Mouse (Mus musculus): ENCODE measurements around the gene B230219D22Rik. TPM values are rescaled to one million over a fixed set of nuclear protein-coding genes. Genes with fewer than 3 reads are reported as not detected.

B230219D22Rik gene
- polyA plus RNA-seq (2015; fragmentation: Nextera tagmentation; extraction: Ambion mirVana): 40.7 and 41.2 TPM in 2 replicates

GRCm38 (mm10) chr13:55692535-55693242, at the start of gene B230219D22Rik:
Gene B230219D22Rik, plus strand, starts transcription at chr13:55693124.
- peak; percentile 98 for ATAC-seq (replicated peaks; ENCODE audit: low FRiP score, low read depth)
- peak; percentile 43 for TF ChIP-seq CTCF (IDR thresholded peaks at IDR 0.05; ENCODE audit: low read depth)
- peak within 1 kb of the TSS; percentile 100 for H3K9ac ChIP-seq (ENCODE audit: low read depth, low read length)
- no peaks in the 10 kb centered on the region for H3K9me3 ChIP-seq (replicated peaks; ENCODE audit: low read length)
- H3K27ac ChIP-seq: peak within 1 kb of the TSS; percentile 98
- WGBS: 1% methylated on average over 51 of the region's 51 CpGs
- DNase-seq (ENCODE audit: low spot score): peak; percentile 96
- peaks cover 9% of the 10 kb centered on the region; the same call in 1 of the 2 replicates for H3K4me1 ChIP-seq (replicated peaks; ENCODE audit: insufficient read depth, low read length)
- H3K27me3 ChIP-seq (ENCODE audit: insufficient read depth, low read length): no peaks in the 10 kb centered on the region
- H3K4me3 ChIP-seq (replicated peaks; ENCODE audit: low read depth, low read length): peak within 1 kb of the TSS; percentile 99
- no peaks in the 10 kb centered on the region for H3K36me3 ChIP-seq (ENCODE audit: insufficient read depth, low read length)
- H3K4me2 ChIP-seq (ENCODE audit: low read length): peak within 1 kb of the TSS; percentile 58

DNA sequence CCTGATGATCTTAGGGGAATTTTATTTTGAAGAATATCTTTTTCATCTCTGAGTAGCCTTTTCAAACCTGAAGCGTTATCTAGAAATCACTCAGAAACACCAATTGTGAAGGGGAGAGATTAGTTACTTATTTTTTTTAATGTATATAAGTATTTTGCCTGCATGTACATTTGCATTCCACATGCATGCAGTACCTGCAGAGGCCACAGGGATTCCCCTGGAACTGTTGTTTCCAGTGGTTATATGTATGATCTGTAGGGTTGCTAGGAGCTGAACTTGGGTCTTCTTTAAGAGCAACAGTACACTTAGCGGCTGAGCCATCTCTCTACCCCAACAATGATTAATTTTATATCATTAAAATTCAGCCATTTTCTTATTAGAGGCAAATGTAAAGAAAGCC, 48.4 kb upstream of the B230219D22Rik start:
- Histone ChIP-seq H3K27ac (no peak overlapping the region), H3K4me2 (ENCODE audit: low read length) (no peak overlapping the region), H3K4me1 (replicated peaks; ENCODE audit: insufficient read depth, low read length) (no peaks in the 10 kb centered on the region), H3K27me3 (ENCODE audit: insufficient read depth, low read length) (no peaks in the 10 kb centered on the region), H3K9me3 (replicated peaks; ENCODE audit: low read length) (no peaks in the 10 kb centered on the region), H3K9ac (ENCODE audit: low read depth, low read length) (no peak overlapping the region), H3K4me3 (replicated peaks; ENCODE audit: low read depth, low read length) (no peak overlapping the region), H3K36me3 (ENCODE audit: insufficient read depth, low read length) (peaks cover 47% of the 10 kb centered on the region)
- DNase-seq (ENCODE audit: low spot score): peak; percentile 57
- WGBS: 81% methylated on average over 2 of the region's 2 CpGs
- peak; percentile 54; the same call in 1 of the 2 replicates for ATAC-seq (replicated peaks; ENCODE audit: low FRiP score, low read depth)
- TF ChIP-seq CTCF (IDR thresholded peaks at IDR 0.05; ENCODE audit: low read depth): peak; percentile 55

- H3K4me3 ChIP-seq (replicated peaks; ENCODE audit: low read depth, low read length): no peak overlapping the region
- H3K4me1 ChIP-seq (replicated peaks; ENCODE audit: insufficient read depth, low read length): no peaks in the 10 kb centered on the region
- no peak overlapping the region for H3K9ac ChIP-seq (ENCODE audit: low read depth, low read length)
- no peaks in the 10 kb centered on the region for H3K27me3 ChIP-seq (ENCODE audit: insufficient read depth, low read length)
- peaks cover 80% of the 10 kb centered on the region for H3K36me3 ChIP-seq (ENCODE audit: insufficient read depth, low read length)
- no peak overlapping the region for H3K27ac ChIP-seq
- peak; percentile 44; the same call in 1 of the 2 replicates for TF ChIP-seq CTCF (IDR thresholded peaks at IDR 0.05; ENCODE audit: low read depth)
- DNase-seq (ENCODE audit: low spot score): no peak
- no peak overlapping the region for H3K4me2 ChIP-seq (ENCODE audit: low read length)
- 87% methylated on average over 12 of the region's 12 CpGs for WGBS
- ATAC-seq (replicated peaks; ENCODE audit: low FRiP score, low read depth): no peak
- H3K9me3 ChIP-seq (replicated peaks; ENCODE audit: low read length): no peaks in the 10 kb centered on the region
These were observed 42.8 kb upstream of the B230219D22Rik start for GRCm38 (mm10) chr13:55650098-55650497.

DNA sequence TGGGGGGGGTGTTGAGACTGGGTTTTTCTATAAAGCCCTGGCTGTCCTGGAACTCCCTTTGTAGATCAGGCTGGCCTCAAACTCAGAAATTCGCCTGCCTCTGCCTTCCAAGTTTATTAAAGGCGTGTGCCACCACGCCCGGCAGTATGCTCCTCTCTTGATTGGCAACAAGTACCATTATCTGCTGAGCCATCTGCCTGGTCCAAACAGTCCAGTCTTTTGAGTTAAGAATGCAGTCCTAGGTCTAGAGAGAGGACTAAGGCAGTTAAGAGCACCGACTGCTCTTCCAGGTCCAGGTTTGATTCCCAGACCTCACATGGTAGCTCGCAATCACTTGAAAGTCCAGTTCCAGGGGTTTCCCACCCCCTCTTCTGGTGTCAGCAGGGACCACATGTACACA, 41.9 kb upstream of the B230219D22Rik start:
- H3K4me1 ChIP-seq (replicated peaks; ENCODE audit: insufficient read depth, low read length): no peaks in the 10 kb centered on the region
- H3K9me3 ChIP-seq (replicated peaks; ENCODE audit: low read length): no peaks in the 10 kb centered on the region
- H3K4me3 ChIP-seq (replicated peaks; ENCODE audit: low read depth, low read length): no peak overlapping the region
- no peak overlapping the region for H3K9ac ChIP-seq (ENCODE audit: low read depth, low read length)
- 91% methylated on average over 6 of the region's 6 CpGs for WGBS
- DNase-seq (ENCODE audit: low spot score) (no peak), ATAC-seq (replicated peaks; ENCODE audit: low FRiP score, low read depth) (no peak)
- no peaks in the 10 kb centered on the region for H3K27me3 ChIP-seq (ENCODE audit: insufficient read depth, low read length)
- H3K27ac ChIP-seq: no peak overlapping the region
- no peak overlapping the region for H3K4me2 ChIP-seq (ENCODE audit: low read length)
- peaks cover 81% of the 10 kb centered on the region for H3K36me3 ChIP-seq (ENCODE audit: insufficient read depth, low read length)
- no peak for TF ChIP-seq CTCF (IDR thresholded peaks at IDR 0.05; ENCODE audit: low read depth)

DNA sequence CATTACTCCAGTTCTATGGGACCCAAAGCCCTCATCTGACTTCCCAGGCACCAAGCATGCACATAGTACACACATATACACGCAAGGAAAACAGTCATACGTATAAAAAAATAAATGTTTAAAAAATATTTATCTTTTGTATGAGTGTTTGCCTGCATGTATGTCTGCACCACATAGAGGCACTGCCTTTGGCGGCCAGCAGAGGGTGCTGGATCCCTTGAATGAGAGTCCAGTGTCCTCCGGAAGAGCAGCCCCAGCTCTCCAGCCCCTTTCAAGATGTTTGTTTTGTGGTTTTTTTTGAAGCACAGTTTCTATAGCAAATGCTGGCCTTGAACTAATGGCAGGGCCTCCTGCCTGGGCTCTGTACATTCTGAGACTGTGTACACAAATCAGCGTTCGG, 24.4 kb upstream of the B230219D22Rik start:
- Histone ChIP-seq H3K27ac (no peak overlapping the region), H3K9ac (ENCODE audit: low read depth, low read length) (no peak overlapping the region), H3K27me3 (ENCODE audit: insufficient read depth, low read length) (no peaks in the 10 kb centered on the region), H3K4me2 (ENCODE audit: low read length) (no peak overlapping the region), H3K9me3 (replicated peaks; ENCODE audit: low read length) (no peaks in the 10 kb centered on the region), H3K4me3 (replicated peaks; ENCODE audit: low read depth, low read length) (no peak overlapping the region), H3K4me1 (replicated peaks; ENCODE audit: insufficient read depth, low read length) (no peaks in the 10 kb centered on the region), H3K36me3 (ENCODE audit: insufficient read depth, low read length) (peaks cover 67% of the 10 kb centered on the region)
- DNase-seq (ENCODE audit: low spot score) (peak; percentile 16), ATAC-seq (replicated peaks; ENCODE audit: low FRiP score, low read depth) (no peak)
- peak; percentile 70 for TF ChIP-seq CTCF (IDR thresholded peaks at IDR 0.05; ENCODE audit: low read depth)
- 86% methylated on average over 6 of the region's 6 CpGs for WGBS

DNA sequence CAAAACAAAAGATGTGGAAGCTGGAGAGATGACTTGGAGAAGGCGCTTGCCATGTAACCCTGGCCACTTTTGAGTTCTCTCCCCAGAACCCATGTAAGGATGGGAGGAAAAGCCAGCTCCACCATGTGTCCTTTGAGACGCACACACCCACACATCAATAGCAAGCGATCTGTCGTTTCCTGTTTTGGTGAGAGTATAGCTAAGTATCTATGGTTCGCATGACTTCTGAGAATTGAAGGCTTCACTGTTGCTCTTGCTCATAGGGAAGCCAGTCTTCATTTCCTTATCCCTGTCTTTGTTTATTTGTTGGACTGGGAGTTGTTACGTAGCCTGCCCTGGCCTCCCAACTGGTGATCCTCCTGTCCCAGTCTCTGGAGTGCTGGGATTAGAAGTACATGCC, 20.2 kb upstream of the B230219D22Rik start:
- H3K4me3 ChIP-seq (replicated peaks; ENCODE audit: low read depth, low read length): no peak overlapping the region
- H3K4me2 ChIP-seq (ENCODE audit: low read length): no peak overlapping the region
- no peaks in the 10 kb centered on the region for H3K4me1 ChIP-seq (replicated peaks; ENCODE audit: insufficient read depth, low read length)
- no peak for TF ChIP-seq CTCF (IDR thresholded peaks at IDR 0.05; ENCODE audit: low read depth)
- H3K9me3 ChIP-seq (replicated peaks; ENCODE audit: low read length): no peaks in the 10 kb centered on the region
- no peak overlapping the region for H3K9ac ChIP-seq (ENCODE audit: low read depth, low read length)
- DNase-seq (ENCODE audit: low spot score) (no peak), ATAC-seq (replicated peaks; ENCODE audit: low FRiP score, low read depth) (no peak)
- WGBS: 95% methylated on average over 6 of the region's 6 CpGs
- H3K27me3 ChIP-seq (ENCODE audit: insufficient read depth, low read length): no peaks in the 10 kb centered on the region
- H3K36me3 ChIP-seq (ENCODE audit: insufficient read depth, low read length): peaks cover 56% of the 10 kb centered on the region
- no peak overlapping the region for H3K27ac ChIP-seq
